Mouse (Mus musculus): ENCODE results near the gene Cyp51. TPM values are rescaled to one million over a fixed set of nuclear protein-coding genes. Genes with fewer than 3 reads are reported as not detected.
A peak's percentile ranks its signal among the peaks of the same experiment; 100 is the strongest.
"Not testable (repeated sequence)": the region's sequence is repeated elsewhere in the genome, so short reads cannot be mapped to it uniquely, and the experiment has no call there.

Gene Cyp51
- total RNA-seq (2021) = 10 to 100 TPM; 51.1 to 57.1 TPM

DNA sequence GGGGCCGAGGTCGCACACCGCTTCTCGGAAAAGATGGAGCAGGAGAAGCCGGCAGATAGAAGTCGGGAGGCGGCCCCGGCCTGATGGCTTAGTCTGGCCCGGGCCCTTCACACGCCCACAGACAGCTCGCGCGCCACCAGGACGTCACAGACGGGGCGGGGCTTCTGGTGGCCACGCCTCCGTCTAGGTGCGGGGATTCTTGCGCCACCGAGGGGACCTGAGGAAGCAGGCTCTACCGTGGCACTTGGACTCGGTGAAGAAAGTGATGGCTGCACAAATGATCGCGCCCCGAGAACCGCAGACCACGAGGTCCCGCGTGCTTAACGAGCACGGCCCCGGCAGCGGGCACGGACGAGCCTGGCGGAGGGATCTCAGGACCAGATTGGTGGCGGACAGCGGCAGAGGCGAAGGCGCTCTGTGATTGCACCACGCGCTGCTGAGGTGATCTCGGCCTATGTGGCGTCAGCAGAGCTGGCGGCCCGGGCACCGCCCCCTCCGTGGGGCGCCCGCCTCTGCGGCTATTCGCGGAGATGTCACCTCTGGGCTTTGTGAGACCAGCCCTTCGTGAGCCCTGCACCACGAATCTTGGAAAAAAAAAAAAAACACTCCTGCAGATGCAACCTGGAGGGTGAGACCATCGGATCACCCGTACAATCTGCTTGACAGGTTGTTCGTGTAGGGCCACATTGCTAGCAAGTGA, at the start of gene Cyp51:
TSS of gene Cyp51 (minus strand) at position 406 of the 700 bp plus-strand sequence.
- DNase-seq (ENCODE audit: extremely low spot score in 1 of 2, low spot score in 1 of 2) = peak; percentile 86 to 91

DNA sequence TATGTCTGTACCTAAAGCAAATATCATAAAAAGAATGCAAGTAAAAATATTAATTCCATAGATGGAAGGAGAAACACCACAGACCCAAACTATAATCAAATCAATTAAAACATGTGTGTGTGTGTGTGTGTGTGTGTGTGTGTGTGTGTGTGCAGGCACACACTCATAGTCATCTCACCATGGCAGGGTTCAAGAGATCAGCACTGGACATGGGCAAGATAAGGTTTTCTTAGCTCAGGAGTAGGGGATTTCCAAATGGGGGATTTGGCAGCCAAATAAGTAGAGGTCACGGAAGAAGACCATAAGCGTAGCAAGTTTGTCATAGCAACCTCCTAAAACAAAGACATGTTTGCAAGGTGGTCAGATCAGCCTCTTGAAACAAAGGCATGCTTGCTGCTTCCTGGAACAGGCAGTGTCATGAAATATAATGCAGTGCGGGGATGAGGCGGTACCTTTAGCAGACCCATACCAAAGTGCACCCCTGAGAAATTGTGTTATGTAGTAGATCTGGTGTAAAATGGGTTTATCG, 8.1 kb upstream of the Cyp51 start:
- no peak for DNase-seq (ENCODE audit: extremely low spot score in 1 of 2, low spot score in 1 of 2)

DNA sequence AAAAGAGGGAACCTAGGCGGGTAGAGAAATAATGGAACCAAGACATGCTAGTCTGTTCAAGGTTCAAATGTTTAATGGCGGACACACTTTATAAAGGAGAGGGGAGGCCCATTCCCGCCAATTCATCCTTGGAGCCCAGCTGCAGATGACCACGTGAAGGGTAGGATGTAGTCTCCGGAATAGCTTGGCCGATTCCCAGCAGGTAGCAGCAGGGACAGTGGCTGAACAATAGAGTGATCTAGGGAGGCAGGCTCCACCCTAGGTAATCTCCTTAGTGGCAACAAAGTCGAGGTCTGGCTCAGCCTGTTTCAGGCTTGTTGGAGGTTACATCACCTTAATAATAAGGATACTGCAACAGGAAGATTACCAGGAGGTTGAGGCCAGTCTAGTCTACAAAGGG, 2.5 kb upstream of the Cyp51 start:
- DNase-seq (ENCODE audit: extremely low spot score in 1 of 2, low spot score in 1 of 2) = not testable (repeated sequence)

DNA sequence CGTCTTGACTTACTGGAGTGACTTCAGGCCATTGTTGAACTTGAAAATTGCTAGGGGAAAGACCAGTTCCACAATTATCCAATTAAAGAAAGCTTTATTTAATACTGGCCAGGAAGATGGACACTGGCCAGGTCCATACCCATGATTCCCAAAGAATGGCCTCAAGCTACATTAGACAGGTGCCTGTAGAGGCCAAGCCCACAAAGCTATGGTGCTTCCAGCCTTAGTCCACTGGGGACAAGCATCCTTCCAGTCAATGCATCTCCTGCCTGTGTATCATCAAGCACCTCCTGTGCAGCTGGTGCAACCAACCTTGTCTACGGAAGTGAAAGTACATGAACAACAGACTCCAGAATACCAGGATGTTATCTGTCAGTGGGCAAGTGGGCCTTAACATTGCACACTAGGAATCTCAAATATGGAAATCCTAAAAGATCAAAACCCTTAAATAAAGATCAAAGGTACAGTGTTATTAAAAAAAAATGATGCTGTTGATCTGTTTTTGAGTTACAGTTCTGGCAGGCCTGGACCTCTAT, 1.2 kb upstream of the Cyp51 start:
- no peak for DNase-seq (ENCODE audit: extremely low spot score in 1 of 2, low spot score in 1 of 2)

DNA sequence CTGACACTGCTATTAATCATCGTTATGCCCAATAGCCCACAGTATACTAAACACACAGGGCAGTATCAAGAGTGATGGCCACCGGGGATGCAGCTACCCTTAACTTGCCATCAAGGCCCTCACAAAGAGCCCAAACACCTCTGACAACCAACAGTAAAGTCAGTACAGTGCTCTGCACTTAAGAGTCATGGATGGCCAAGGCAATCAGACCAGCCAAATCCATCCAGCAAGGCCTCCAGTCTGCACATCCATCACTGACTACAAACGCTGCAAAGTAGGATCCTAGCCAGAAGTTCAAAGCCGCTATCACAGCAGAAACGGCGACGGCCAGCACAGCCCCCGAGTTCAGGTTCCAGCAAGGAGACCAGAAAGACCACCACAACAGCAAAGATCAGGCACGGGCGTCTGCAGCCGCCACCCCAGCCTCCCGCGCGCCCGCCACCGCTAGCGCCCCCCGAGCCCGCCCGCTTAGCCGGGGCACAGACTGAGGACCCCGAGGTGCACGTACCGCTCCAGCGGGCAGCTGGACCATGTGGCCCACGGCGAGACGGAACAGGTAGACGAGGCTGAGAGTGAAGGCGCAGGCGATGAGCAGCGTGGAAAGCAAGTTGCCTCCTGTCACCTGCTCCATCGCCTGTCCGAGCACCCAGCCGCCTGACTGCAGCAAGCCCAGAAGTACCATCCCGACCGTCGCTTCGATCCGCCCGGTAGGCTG, 763 bp downstream of the Cyp51 start:
- DNase-seq (ENCODE audit: extremely low spot score in 1 of 2, low spot score in 1 of 2) = peak in 1 of 2 experiments; percentile 16

DNA sequence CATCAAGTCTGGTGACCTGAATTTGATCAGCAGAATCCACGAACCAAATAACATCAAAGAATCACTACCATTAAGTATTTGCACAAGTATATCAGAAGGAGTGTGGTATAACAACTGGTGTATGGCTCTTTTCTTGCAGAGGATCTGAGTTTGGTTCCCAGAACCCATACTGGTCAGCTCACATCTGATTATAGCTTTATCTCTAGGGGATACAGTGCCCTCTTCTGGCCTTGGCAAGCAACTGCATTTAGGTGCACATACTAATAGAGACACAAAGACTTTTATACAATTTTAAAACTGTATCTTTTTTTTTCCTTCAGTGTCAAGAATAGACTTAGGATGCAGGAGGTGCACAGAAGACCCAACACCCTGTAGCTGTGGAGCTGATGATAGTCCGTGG, 2.8 kb downstream of the Cyp51 start:
- DNase-seq (ENCODE audit: extremely low spot score in 1 of 2, low spot score in 1 of 2) = no peak

DNA sequence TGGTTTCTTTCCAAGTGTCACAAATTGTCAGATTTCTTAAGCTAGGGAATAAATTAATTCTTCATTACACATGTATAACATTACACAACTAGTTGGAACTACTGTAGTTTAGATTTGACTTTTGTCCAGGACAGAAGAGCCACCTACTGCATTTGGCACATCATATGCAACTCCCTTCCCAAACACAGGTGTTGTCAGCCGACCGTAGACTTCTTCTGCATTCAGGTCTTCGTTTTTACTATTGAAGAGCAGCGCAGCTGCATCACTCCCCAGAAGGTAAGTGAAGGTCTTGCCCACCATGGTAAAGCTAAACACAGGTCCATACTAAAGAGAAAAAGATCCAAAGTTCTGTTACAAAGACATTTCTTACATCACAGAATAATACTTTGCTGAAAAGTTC, 3.5 kb downstream of the Cyp51 start:
- DNase-seq (ENCODE audit: extremely low spot score in 1 of 2, low spot score in 1 of 2) = no peak

DNA sequence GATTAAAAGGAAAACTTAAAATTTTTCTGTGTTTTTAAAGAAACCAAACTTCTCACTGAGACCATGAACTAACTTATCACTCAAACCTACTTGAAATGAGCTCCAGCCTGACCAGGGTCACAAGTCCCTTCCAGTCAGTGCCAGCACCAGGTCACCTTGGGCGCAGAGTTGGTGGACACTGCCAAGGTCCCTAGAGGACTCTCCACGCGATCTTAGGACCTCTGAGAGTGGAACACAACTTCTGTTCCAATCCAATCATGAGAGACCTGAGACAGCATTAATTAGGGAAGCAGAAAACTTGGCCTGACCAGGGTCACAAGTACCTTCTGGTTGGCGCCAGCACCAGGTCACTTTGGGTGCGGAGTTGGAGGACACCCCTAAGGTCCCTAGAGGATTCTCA, 10.1 kb downstream of the Cyp51 start:
- no peak for DNase-seq (ENCODE audit: extremely low spot score in 1 of 2, low spot score in 1 of 2)

DNA sequence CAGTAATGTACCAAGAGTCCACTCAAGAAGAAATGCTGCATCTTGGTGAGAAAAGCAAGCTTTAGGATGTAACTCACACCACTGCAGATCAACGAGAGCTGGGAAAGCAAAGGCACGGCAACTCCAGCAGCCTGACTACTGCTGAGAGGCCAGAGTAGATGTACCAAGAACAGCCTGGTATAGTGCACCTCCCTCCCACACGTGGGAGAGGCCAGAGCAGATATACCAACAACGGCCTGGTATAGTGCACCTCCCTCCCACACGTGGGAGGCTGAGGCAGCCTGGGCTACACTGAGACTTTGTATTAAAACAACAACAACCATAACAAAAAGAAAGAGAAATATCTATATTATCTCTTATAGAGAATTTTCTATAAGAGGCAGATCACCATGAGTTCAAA, 16.4 kb downstream of the Cyp51 start:
- no peak for DNase-seq (ENCODE audit: extremely low spot score in 1 of 2, low spot score in 1 of 2)

DNA sequence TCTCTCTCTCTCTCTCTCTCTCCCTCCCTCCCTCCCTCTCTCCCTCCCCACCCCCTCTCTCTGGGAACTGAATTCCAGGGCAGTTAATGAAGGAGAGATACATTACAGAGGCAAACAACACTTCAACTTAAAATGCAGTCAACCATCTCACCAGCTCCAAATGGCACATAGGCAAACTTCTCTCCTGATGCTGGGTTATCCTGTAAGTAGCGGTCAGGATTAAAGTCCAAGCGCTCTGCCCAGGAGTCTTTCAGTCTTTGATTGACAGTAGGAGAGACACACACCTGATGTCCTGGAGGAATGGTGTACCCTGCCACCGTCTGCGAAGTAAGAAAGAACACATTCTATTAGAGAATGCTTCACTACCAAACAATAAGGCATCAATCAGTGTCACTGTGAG, 18.2 kb downstream of the Cyp51 start:
- no peak for DNase-seq (ENCODE audit: extremely low spot score in 1 of 2, low spot score in 1 of 2)

DNA sequence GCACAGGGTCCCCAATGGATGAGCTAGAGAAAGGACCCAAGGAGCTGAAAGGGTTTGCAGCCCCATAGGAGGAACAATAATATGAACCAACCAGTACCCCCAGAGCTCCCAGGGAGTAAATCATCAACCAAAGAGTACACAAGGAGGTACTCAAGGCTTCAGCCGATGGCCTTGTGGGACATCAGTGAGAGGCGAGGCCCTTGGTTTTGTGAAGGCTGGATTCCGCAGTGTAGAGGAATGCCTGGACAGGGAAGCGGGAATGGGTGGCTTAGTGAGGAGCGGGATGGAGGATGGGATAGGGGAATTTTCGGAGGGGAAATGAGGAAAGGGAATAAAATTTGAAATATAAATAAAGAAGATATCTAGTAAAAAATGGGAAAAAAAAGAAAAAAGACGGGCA, 19.6 kb downstream of the Cyp51 start:
- no peak for DNase-seq (ENCODE audit: extremely low spot score in 1 of 2, low spot score in 1 of 2)

DNA sequence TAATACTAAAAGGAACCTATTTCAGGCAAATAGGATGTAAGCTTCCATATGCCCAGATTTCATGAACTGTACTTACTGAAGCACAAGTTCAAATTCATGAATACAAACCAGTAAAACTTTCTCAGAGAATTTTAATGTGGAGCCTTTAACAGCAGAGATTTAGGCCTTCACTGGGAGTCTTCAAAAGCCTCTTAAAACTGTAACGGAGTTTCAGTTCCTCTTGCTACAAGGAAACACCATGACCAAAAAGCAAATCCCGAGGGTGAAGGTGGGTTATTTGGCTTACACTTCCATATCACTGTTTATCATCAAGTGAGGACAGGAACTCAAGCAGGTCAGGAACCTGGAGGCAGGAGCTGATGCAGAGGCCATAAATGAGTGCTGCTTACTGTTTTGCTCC, 23.0 kb downstream of the Cyp51 start:
- DNase-seq (ENCODE audit: extremely low spot score in 1 of 2, low spot score in 1 of 2) = no peak

DNA sequence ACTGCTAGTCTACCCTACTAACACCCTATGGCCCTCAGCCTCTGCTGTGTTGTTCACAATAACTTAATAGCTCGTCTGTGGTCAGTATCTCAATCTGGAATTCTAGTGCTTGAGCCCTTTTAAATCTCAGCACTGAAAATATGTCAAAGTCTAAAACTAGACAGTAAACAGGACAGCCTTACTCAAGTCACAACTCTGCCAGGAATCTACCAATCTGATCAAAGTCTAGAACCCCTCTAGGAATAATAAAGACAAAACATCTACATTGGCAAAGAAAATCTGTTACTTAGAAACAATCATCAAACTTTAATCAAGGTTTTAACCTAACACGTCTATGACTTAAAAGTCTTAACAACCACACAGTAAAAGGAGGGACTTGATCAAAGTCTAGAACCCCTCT, 23.7 kb downstream of the Cyp51 start:
- no peak for DNase-seq (ENCODE audit: extremely low spot score in 1 of 2, low spot score in 1 of 2)

DNA sequence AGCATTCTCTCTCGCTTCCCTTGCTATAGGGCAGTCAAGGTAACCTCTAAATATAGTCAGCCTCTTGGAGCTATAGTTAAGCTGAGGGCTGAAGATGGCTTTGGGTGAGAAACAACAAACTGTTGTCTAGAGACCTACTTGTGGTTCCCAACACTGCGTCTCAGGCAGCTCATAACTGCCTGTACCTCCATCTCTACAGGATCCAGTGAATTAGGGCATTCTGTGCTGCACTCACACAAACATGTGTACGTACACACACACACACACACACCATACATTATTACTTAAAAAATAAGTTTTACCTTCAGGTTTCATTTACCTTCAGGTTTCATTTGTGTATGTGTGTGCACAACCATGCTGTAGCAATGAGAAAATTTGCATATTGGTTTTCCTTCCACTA, 25.5 kb downstream of the Cyp51 start:
- no peak for DNase-seq (ENCODE audit: extremely low spot score in 1 of 2, low spot score in 1 of 2)

DNA sequence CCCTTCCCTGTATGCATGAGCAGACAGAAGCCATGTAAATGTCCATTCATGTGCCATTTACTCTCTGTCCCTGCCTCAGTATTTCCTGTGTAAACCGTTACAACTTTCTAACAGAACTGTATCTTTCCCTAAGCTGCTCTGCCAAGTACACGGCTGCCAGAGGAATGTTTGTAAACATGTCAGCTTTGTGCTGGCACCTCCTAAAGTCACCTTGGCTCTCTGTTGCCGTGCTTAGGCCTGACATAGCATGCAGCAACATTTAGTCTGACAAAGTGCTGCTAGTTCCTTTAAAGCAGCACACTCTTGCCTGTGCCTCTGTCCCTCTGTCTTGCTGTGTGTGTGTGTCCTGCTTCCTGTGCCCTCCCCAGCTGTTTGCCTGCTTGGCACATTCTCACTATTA, 37.3 kb downstream of the Cyp51 start:
- no peak for DNase-seq (ENCODE audit: extremely low spot score in 1 of 2, low spot score in 1 of 2)

DNA sequence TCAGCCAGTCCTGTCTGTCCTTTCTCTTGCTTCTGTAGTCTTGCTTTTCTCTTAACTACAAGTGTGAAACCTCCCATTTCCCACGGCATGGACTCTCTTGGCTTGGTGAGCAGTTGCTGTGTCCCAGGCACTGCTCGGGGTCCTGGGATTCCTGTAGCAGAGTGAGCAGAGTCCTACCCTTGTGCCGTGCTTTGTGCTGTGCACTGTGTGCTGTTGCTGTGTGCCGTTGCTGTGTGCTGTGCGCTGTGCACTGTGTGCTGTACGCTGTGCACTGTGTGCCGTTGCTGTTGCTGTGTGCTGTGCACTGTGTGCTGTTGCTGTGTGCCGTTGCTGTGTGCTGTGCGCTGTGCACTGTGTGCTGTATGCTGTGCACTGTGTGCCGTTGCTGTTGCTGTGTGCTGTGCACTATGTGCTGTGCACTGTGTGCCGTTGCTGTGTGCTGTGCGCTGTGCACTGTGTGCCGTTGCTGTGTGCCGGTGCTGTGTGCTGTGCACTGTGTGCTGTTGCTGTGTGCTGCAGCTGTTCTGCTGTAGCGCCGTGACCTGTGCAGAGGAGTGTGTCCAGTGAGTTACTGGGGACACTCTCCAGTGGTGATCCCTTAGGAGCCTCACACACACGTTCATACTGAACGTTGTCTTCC, 38.0 kb downstream of the Cyp51 start:
- no peak for DNase-seq (ENCODE audit: extremely low spot score in 1 of 2, low spot score in 1 of 2)

DNA sequence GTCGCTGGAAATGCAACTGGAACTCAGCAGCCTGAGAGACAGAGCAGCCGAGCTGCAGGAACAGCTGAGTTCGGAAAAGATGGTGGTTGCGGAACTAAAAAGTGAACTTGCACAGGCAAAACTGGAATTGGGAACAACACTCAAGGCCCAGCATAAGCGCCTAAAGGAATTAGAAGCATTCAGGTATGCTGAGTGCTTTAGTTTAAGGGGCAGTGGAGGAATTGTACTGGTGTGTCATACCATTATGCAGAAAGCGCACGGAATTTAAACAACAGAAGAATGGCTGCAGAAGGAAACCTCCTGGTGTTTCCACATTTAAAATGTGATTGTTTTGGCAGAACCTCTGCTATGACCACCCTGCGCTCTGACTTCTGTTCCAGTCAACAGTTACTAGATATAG, 44.2 kb downstream of the Cyp51 start:
- no peak for DNase-seq (ENCODE audit: extremely low spot score in 1 of 2, low spot score in 1 of 2)

DNA sequence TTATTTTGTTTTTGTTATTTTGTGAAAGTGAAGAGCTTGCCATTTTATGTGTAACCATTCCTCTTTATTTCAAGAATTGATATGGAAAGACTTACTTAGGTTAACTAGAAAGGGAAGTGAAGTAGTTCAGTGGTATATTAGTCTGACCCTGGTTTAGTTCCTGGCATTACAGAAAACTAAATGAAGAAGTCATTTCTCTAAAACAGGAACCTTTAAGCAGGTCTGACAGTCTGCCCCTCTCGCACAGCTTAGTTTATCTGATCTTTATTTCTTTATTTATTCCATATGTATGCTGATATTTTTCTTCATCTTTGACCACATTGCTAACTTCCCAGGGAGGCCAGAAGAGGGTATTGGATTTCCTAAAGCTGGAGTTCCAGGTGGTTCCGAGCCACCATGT, 63.6 kb downstream of the Cyp51 start:
- no peak for DNase-seq (ENCODE audit: extremely low spot score in 1 of 2, low spot score in 1 of 2)

DNA sequence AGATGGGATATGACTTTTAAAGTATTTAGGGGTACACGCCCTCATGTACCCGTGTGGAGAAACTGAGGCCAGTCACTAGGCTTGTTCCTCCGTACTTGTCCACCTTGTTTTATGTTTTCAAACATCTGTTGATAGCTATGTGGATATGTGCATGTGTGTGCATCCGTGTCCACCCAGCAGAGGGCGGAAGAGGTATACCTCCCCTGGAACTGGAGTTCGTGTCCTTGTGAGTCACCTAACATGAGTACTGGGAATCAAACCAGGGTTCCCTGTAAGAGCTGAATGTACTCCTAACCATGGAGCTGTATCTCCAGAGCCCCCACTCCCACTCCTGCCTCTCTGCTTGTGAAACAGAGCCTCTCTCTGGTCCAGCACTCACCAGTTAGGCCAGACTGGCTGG, 64.2 kb downstream of the Cyp51 start:
- no peak for DNase-seq (ENCODE audit: extremely low spot score in 1 of 2, low spot score in 1 of 2)

DNA sequence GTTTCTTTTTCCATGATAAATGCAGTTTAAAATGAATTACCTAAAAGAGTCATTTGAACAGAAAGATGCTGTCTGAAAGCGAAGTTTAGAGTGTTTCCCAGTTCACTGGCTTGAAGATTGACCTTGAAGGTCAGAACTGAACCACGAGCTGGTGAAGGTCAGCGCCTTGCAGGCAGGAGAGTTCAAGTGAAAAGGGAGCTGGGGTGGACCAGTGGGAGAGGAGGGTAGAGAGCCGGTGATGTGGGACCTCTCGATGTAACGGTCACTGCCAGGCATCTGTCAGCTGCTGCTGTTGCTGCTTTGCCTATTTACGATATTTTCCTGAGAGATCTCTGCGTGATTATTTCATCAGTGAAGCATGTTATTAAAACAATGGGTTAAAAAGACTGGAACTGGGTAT, 65.2 kb downstream of the Cyp51 start:
- DNase-seq (ENCODE audit: extremely low spot score in 1 of 2, low spot score in 1 of 2) = no peak

DNA sequence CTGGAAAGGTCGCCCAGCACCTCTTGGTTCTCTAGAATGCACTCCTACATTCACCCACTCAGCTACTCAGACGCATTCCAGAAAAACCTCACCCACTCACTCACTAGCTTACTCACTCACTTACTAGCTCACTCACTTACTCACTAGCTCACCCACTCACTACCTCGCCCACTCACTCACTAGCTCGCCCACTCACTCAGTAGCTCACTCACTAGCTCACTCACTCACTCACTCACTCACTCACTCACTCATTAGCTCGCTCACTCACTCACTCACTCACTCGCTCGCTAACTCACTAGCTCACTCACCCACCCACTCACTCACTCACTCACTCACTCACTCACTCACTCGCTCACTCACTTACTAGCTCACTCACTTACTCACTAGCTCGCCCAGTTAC, 67.9 kb downstream of the Cyp51 start:
- no peak for DNase-seq (ENCODE audit: extremely low spot score in 1 of 2, low spot score in 1 of 2)

All from layer of hippocampus, postnatal 25 days (tissue).